30 mouse cellular contexts compared by ENCODE assay signal in genomic region chr12:76927012-76927411, GRCm38 (mm10). TPM values are rescaled to one million over a fixed set of nuclear protein-coding genes. Genes with fewer than 3 reads are reported as not detected.
DNase-seq lines count a peak whose midpoint lies in the region; ATAC-seq and TF ChIP-seq lines count a peak whose summit lies in the region.
"Had no signal": no experiment of that assay in that cellular context is flagged by ENCODE, and none has a peak within 500 bp of the region (broad histone marks: within the 10 kb centered on the region; RNA-seq: fewer than 3 reads in every experiment).

No protein-coding gene starts in this region.

- no peaks in the 10 kb centered on the region for H3K36me3 ChIP-seq in testis, adult 2 months (ENCODE audit: control insufficient read depth, insufficient read depth, low read length)
- no peaks in the 10 kb centered on the region for H3K36me3 ChIP-seq in intestine, embryonic 16.5 days (ENCODE audit: control insufficient read depth, insufficient read depth, low read length)
- no peaks in the 10 kb centered on the region for H3K36me3 ChIP-seq in stomach, embryonic 16.5 days (ENCODE audit: control insufficient read depth, insufficient read depth, low read length)
- H3K36me3 ChIP-seq: limb, embryonic 10.5 days had no signal

- no peak for TF ChIP-seq CTCF in cerebellum, adult 2 months (IDR thresholded peaks at IDR 0.05; ENCODE audit: borderline replicate concordance, insufficient read depth, low read depth, low read length)
- TF ChIP-seq CTCF in testis, adult 2 months (IDR thresholded peaks at IDR 0.05; ENCODE audit: control insufficient read depth, insufficient read depth, insufficient replicate concordance, low read depth, low read length), result no peak

- no peak overlapping the region for H3K4me2 ChIP-seq in intestine, embryonic 16.5 days (ENCODE audit: low read depth, low read length)
- H3K4me2 ChIP-seq in stomach, embryonic 16.5 days (ENCODE audit: low read depth, low read length), result no peak overlapping the region
- H3K4me2 ChIP-seq: embryonic facial prominence, embryonic 12.5 days; heart, embryonic 11.5 days; hindbrain, embryonic 13.5 days; limb, embryonic 15.5 days; lung, embryonic 14.5 days had no signal

- H3K27me3 ChIP-seq in cerebellum, adult 2 months (ENCODE audit: control insufficient read depth, insufficient read depth, low read length), result no peaks in the 10 kb centered on the region
- no peaks in the 10 kb centered on the region for H3K27me3 ChIP-seq in testis, adult 2 months (ENCODE audit: control insufficient read depth, insufficient read depth, low read length)
- no peaks in the 10 kb centered on the region for H3K27me3 ChIP-seq in intestine, embryonic 16.5 days (replicated peaks; ENCODE audit: control insufficient read depth, insufficient read depth, low read length)
- H3K27me3 ChIP-seq in stomach, embryonic 16.5 days (ENCODE audit: control insufficient read depth, insufficient read depth, low read length), result no peaks in the 10 kb centered on the region
- H3K27me3 ChIP-seq: CH12.LX; embryonic facial prominence, embryonic 12.5 days; hindbrain, embryonic 13.5 days; limb, embryonic 15.5 days had no signal

- peak; percentile 86 for ATAC-seq in intestine, embryonic 16.5 days
- ATAC-seq in stomach, embryonic 16.5 days (ENCODE audit: insufficient read depth, low FRiP score), result 0 out of 2 replicates have a peak, but pooled peaks have one; percentile 21
- ATAC-seq: activated CD4-positive, CD25-positive, alpha-beta regulatory T cell, adult 4 months; forebrain, embryonic 16.5 days; midbrain, embryonic 16.5 days had no signal

- H3K9me3 ChIP-seq in intestine, embryonic 16.5 days (ENCODE audit: control insufficient read depth, low read length), result no peaks in the 10 kb centered on the region
- H3K9me3 ChIP-seq in stomach, embryonic 16.5 days (replicated peaks; ENCODE audit: control insufficient read depth, low read length), result no peaks in the 10 kb centered on the region
- H3K9me3 ChIP-seq: embryonic facial prominence, embryonic 12.5 days; forebrain, embryonic 10.5 days; hindbrain, embryonic 13.5 days; limb, embryonic 10.5 days; limb, embryonic 15.5 days; midbrain, embryonic 10.5 days had no signal

- TF ChIP-seq POLR2A in cerebellum, adult 2 months (IDR thresholded peaks at IDR 0.05; ENCODE audit: borderline replicate concordance, insufficient read depth, low read length), result no peak
- no peak for TF ChIP-seq POLR2A in testis, adult 2 months (IDR thresholded peaks at IDR 0.05; ENCODE audit: control insufficient read depth, low read depth, low read length)

- DNase-seq in cerebellum, adult 2 months, result no peak
- no peak for DNase-seq in cerebellum, postnatal 25 days
- DNase-seq in testis, postnatal 10 days (ENCODE audit: low spot score), result no peak
- no peak for DNase-seq in lung, postnatal 25 days (ENCODE audit: low spot score)
- no peak for DNase-seq in frontal cortex, postnatal 25 days (ENCODE audit: low spot score in 2 of 2)
- DNase-seq: adrenal gland, adult 2 months; adrenal gland, postnatal 36 days; cerebellum, adult 8-10 months; cerebellum, postnatal 36 days; gastrocnemius, postnatal 10 days; layer of hippocampus, postnatal 36 days; lung, embryonic 14.5 days; lung, postnatal 14 days; thymus, adult 2 months; thymus, postnatal 36 days had no signal

- 92% methylated on average over 3 of the region's 3 CpGs for WGBS in cerebellum, adult 2 months
- WGBS in intestine, embryonic 16.5 days, result 75% methylated on average over 3 of the region's 3 CpGs
- 66% methylated on average over 3 of the region's 3 CpGs for WGBS in stomach, embryonic 16.5 days

- H3K4me3 ChIP-seq in cerebellum, adult 2 months (replicated peaks; ENCODE audit: insufficient read depth, low read depth, low read length), result no peak overlapping the region
- peak overlapping the region; percentile 83 for H3K4me3 ChIP-seq in testis, adult 2 months (ENCODE audit: control insufficient read depth, low read depth, low read length)
- H3K4me3 ChIP-seq in intestine, embryonic 16.5 days (ENCODE audit: low read length), result no peak overlapping the region
- no peak overlapping the region for H3K4me3 ChIP-seq in stomach, embryonic 16.5 days (replicated peaks; ENCODE audit: low read length)
- H3K4me3 ChIP-seq: embryonic facial prominence, embryonic 12.5 days; forebrain, embryonic 10.5 days; hindbrain, embryonic 13.5 days; limb, embryonic 10.5 days; limb, embryonic 15.5 days; midbrain, embryonic 10.5 days had no signal

- peak overlapping the region; percentile 21; the same call in 1 of the 2 replicates for H3K27ac ChIP-seq in cerebellum, adult 2 months (ENCODE audit: insufficient read depth, low read length)
- no peak overlapping the region for H3K27ac ChIP-seq in testis, adult 2 months (ENCODE audit: control insufficient read depth, insufficient read depth, low read depth, low read length)
- H3K27ac ChIP-seq in intestine, embryonic 16.5 days (ENCODE audit: low read length), result no peak overlapping the region
- H3K27ac ChIP-seq in stomach, embryonic 16.5 days (ENCODE audit: low read length), result peak overlapping the region; percentile 59
- H3K27ac ChIP-seq: embryonic facial prominence, embryonic 12.5 days; forebrain, embryonic 10.5 days; hindbrain, embryonic 13.5 days; limb, embryonic 10.5 days; limb, embryonic 15.5 days; liver, embryonic 14.5 days; midbrain, embryonic 10.5 days had no signal

- peaks cover 46% of the 10 kb centered on the region for H3K4me1 ChIP-seq in cerebellum, adult 2 months (ENCODE audit: control insufficient read depth, insufficient read depth, low read length)
- peaks cover 8% of the 10 kb centered on the region for H3K4me1 ChIP-seq in testis, adult 2 months (ENCODE audit: control insufficient read depth, insufficient read depth, low read length)
- peaks cover 6% of the 10 kb centered on the region; the same call in 1 of the 2 replicates for H3K4me1 ChIP-seq in intestine, embryonic 16.5 days (ENCODE audit: control insufficient read depth, insufficient read depth, low read length)
- H3K4me1 ChIP-seq in stomach, embryonic 16.5 days (ENCODE audit: control insufficient read depth, insufficient read depth, low read length), result 0 out of 2 replicates have a peak, but pooled peaks cover under 1% of the 10 kb centered on the region
- H3K4me1 ChIP-seq: embryonic facial prominence, embryonic 12.5 days had no signal

- H3K9ac ChIP-seq in intestine, embryonic 16.5 days (ENCODE audit: low read depth, low read length), result no peak overlapping the region
- H3K9ac ChIP-seq in stomach, embryonic 16.5 days (ENCODE audit: low read length), result no peak overlapping the region
- H3K9ac ChIP-seq: embryonic facial prominence, embryonic 12.5 days; hindbrain, embryonic 13.5 days; limb, embryonic 15.5 days; liver, embryonic 14.5 days; lung, embryonic 14.5 days had no signal

RNA-seq across cellular contexts. Expression of gene Max, which starts 35.0 kb away (rescaled TPM):
- 90.7 and 93.6 TPM in 2 replicates for polyA plus RNA-seq in cerebellum, adult 2 months (2012; rRNA removed)
- polyA plus RNA-seq in testis, adult 2 months (2012; rRNA removed), result 8.5 and 9.8 TPM in 2 replicates
- 14.2 and 15.0 TPM in 2 replicates for polyA plus RNA-seq in intestine, embryonic 16.5 days (2015; fragmentation: Nextera tagmentation; extraction: Ambion mirVana)
- 16.1 and 16.9 TPM in 2 replicates for polyA plus RNA-seq in stomach, embryonic 16.5 days (2015; fragmentation: Nextera tagmentation; extraction: Ambion mirVana)

Comparison
In these comparisons a context has a peak if more than half of its experiments do, and no peak if none do; other contexts are left out.
1. H3K27ac ChIP-seq: peak in cerebellum, adult 2 months (single experiment) and stomach, embryonic 16.5 days (single experiment); none in testis, adult 2 months (single experiment) and intestine, embryonic 16.5 days (single experiment).